Mouse (Mus musculus): ENCODE measurements at regions not wholly inside any gene's neighbourhood (a gene's known extent, or its start where the extent isn't known, plus 50 kb on each side); places are given as distances from the start of the nearest gene placed in this dataset.

- 83% methylated on average over 4 of the region's 4 CpGs for WGBS
- no peak for DNase-seq (ENCODE audit: low read depth, low spot score)
These were observed 96.9 kb upstream of the Zfp648 start for GRCm38 (mm10) chr1:154104006-154104600.

- DNase-seq (ENCODE audit: low read depth, low spot score) = no peak
- WGBS = 69% methylated on average over 1 of the region's 1 CpGs
These were observed 96.2 kb upstream of the Zfp648 start for GRCm38 (mm10) chr1:154104779-154105178.

GRCm38 (mm10) chr1:154112500-154112899 is 88.5 kb upstream of the Zfp648 start:
- no peak for DNase-seq (ENCODE audit: low read depth, low spot score)
- 20% methylated on average over 3 of the region's 3 CpGs for WGBS

DNA sequence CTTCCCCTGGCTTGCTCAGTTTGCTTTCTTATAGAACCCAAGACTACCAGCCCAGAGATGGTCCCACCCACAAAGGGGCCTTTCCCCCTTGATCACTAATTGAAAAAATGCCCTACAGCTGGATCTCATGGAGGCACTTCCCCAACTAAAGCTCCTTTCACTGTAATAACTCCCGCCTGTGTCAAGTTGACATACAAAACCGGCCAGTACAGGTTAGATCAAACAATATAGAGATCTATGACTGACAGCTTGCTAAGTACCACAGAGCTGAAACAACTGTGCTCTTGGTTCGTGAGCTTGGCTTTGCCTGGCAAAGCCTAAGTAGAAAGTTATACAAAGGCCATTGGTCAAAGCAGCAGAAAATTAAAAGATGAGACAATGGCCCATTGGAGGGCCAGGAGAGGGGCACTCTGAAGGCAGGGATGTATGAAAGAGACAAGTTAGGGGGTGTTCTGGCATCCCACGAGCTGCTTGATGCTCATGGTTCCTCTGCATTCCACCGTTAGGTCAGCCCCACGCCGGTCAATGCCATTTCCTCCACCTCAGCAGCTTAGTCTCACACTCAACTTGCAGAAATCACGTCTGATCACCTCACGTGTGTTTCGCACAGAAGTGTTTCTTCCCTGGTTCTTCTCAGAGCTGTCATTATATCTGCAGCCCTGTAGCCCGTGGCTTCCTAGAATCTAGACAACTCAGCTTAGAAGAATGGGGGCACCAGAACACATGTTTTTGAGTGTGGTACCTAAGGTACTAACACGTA is 87.5 kb upstream of the Zfp648 start:
- no peak for DNase-seq (ENCODE audit: low read depth, low spot score)
- WGBS = 84% methylated on average over 12 of the region's 12 CpGs

DNA sequence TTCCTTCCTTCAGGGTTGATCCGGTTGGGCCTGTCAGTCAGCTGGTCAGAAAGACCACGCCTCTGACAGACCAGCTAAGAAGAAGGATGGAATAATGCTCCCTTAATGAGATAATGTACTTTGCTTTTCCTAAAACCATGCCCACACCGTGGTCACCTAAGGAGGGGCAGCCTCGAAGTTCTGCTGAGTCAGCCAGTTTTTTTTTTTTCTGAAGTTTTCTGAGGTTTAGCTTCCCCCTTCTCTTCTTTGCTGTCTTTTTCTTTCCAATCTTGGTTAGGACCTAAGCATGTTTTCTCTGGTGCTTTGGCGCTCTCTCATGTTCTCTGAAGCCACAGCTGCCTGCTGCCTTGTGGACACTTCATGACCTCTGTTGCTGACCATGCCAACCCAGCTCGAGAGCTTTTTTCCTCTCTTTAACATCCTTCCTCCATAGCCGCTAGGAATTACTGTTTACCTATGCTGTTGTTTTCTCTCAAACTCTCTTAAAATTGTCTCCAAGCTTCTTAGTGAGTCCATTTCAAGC is 84.7 kb upstream of the Zfp648 start:
- WGBS = 60% methylated on average over 7 of the region's 7 CpGs
- DNase-seq (ENCODE audit: low read depth, low spot score) = no peak

GRCm38 (mm10) chr1:154117346-154117687 is 83.7 kb upstream of the Zfp648 start:
- no peak for DNase-seq (ENCODE audit: low read depth, low spot score)
- 18% methylated on average over 11 of the region's 11 CpGs for WGBS

DNA sequence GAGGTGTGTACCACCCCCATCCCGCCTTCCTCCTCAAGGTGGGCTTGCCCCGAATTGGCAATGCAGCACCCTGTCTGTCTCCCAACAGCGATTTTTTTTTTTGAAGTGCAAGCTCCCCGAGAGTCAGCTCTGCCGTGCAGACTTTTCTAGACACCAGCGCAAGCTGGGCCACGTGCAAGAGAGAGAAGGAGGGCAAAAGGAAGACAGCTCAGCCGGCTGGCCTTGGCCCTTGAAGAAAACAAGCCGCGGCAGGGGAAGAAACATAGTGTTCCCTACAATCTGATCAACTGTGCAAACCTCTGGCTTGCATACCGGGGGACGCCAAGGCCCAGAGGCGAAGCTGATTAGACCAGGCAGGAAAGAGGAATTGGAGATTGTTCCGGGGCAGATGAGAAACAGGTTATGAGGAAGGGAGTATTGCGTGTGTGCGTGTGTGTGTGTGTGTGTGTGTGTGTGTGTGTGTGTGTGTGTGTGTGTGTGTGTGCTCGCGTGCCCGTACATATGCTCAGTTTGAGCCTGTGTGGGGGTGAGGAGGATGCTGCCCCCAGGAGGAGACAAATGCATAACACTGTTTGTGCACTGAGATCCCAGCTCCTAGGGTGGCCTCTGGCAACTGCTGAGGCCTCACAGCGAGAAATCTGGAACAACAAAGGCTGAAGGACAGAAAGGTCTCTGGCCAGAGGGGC is 83.2 kb upstream of the Zfp648 start:
- DNase-seq (ENCODE audit: low read depth, low spot score) = no peak

GRCm38 (mm10) chr1:154118374-154119004 is 82.5 kb upstream of the Zfp648 start:
- no peak for DNase-seq (ENCODE audit: low read depth, low spot score)
- 25% methylated on average over 10 of the region's 10 CpGs for WGBS

More for the DNA sequence above, 83.2 kb upstream of the Zfp648 start:
- WGBS = 10% methylated on average over 20 of the region's 20 CpGs

- 90% methylated on average over 5 of the region's 5 CpGs for WGBS
These were observed 81.4 kb upstream of the Zfp648 start for GRCm38 (mm10) chr1:154119611-154120010.

DNA sequence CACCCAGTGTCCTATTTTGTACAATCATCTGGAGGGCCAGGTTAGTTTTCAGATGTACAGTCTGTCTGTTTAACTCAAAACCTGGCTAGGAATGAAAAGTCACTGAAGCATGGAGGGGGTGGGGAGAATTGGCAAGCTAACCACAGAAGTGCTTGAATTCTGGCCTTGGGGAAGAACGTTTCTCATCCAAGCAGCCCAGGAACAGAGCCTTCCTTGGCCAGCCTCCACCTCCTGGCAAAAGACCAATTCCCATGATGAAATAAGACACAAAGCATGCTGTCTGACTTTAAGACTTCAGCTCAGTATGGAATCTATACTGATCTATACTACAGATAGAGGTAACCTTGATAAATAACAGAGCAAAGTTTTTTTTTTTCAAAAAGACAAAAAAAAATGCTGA is 80.3 kb upstream of the Zfp648 start:
- DNase-seq (ENCODE audit: low read depth, low spot score) = no peak
- WGBS = 3% methylated on average over 1 of the region's 1 CpGs

More at GRCm38 (mm10) chr1:154119611-154120010, 81.4 kb upstream of the Zfp648 start:
- DNase-seq (ENCODE audit: low read depth, low spot score) = no peak

DNA sequence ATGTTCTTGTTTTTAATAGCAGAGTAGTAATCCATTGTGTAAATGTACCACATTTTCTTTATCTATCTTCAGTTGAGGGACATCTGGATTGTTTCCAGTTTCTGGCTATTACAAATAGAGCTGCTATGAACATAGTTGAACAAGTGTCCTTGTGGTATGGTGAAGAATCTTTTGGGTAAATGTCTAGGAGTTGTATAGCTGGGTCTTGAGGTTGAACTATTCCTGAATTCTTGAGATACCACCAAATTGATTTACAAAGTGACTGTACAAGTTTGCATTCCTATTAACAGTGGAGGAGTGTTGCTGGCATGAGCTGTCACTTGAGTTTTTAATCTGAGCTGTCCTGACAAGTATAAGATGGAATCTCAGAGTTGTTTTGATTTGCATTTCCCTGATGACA is 76.0 kb upstream of the Zfp648 start:
- DNase-seq (ENCODE audit: low read depth, low spot score) = no peak

DNA sequence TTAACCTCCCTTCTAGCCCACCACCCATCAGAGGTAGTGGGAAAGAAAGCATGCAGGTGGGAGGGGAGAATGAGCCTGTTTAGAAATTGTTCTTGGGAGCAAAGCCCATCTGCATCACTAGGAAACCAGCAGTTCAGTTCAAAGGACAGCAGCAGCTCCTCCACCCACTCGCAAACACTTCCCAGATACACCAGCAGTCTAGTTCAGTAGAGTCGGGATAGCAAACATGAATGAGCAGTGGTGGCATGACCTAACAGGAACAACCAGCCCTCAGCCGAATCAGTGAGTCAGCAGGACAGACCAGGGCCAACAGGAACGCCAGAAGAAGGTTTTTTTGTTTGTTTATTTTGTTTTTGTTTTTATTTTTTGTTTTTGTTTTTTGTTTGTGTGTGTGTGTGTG is 74.5 kb upstream of the Zfp648 start:
- DNase-seq (ENCODE audit: low read depth, low spot score) = no peak
- 36% methylated on average over 4 of the region's 4 CpGs for WGBS

- DNase-seq (ENCODE audit: low read depth, low spot score) = no peak
- WGBS = 87% methylated on average over 4 of the region's 4 CpGs
These were observed 61.5 kb upstream of the Zfp648 start for GRCm38 (mm10) chr1:154139488-154139887.

- DNase-seq (ENCODE audit: low read depth, low spot score) = no peak
- 47% methylated on average over 1 of the region's 1 CpGs for WGBS
These were observed 57.3 kb upstream of the Zfp648 start for GRCm38 (mm10) chr1:154143691-154144090.

DNA sequence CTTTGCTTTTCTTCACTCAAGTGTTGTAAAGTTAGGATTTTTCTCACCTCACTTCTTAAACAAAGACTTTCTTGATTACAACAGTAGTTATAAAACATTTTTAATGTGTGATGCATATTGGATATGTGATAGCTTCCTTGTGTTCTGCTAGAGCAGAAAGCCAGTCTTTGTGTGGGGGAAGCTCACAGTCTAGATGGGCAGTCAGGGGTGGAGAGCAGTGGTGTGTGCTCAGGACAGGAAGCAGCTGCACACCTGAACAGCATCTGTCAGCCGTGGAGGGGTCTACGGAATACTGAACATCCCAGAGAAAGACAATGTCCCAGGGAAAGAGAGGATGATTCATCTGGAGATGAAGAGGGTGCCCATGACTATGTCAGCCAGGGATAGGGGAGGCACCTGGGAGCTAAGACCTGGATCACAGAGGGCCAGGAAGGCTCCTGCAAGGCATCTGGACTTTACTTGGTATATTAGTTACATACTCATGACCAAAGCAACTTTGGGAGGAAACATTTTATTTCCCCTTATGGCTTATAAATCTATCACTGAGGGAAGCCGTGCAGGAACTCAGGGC is 53.9 kb upstream of the Zfp648 start:
- no peak for DNase-seq (ENCODE audit: low read depth, low spot score)
- 62% methylated on average over 3 of the region's 3 CpGs for WGBS

DNA sequence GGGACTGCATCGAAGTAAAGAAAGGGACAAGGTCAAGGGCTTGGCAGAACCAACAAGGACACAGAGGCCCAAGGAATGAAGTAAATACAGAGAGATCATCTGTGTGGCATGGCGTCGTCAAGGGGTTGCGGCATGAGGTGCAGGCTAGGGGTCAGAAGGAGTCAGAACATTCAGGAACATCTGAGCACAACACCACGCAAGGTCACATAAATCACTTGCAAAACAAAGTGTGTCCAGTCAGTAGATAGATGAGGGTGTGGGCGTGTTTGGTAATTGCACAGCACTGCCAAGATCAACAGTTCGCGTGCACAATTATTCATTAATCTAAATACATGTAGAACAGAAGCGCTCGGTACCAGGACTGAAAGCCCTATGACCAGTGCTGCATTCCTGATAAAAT is 52.0 kb upstream of the Zfp648 start:
- WGBS = 30% methylated on average over 10 of the region's 10 CpGs
- DNase-seq (ENCODE audit: low read depth, low spot score) = peak; percentile 28

DNA sequence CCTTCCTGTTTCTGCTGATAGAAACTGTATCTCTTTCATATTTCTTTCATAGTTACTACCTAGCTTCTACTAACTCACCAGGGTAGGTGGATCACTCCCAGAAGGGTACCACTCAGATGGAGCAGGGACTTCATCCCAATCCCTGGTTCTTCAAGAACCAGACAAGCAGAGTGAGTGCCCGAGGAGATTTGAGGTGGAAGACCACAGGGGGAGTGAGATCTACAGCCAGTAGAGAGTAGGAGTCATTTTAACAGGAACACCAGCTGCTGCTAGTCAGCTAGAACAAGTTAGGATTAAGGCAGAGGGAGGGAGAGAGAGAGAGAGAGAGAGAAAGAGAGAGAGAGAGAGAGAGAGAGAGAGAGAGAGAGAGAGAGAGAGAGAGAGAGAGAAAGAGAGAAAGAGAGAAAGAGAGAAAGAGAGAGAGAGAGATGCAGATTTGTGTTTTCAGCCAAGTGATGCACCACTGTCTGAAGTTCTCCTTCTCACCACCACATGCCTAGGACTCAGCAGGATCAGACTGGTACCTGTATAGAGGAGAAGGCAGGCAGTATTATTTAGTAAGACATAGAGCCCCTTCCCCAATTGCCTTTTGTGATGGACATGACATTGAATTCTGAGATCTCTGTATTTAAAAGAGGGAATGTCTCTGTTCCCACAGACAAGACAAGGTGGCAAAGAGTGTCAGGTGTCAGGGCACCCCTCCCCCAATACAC is 51.4 kb upstream of the Zfp648 start:
- DNase-seq (ENCODE audit: low read depth, low spot score) = no peak
- WGBS = 14% methylated on average over 1 of the region's 1 CpGs

- 6% methylated on average over 8 of the region's 8 CpGs for WGBS
- DNase-seq (ENCODE audit: low read depth, low spot score) = peak; percentile 66
These were observed 50.7 kb upstream of the Zfp648 start for GRCm38 (mm10) chr1:154150167-154150851.
